Mouse (Mus musculus) lung, adult 18-20 months (tissue): ENCODE results near the gene Obp2b.
"Not testable (repeated sequence)": the region's sequence is repeated elsewhere in the genome, so short reads cannot be mapped to it uniquely, and the experiment has no call there.

Experiments used
- DNase-seq, 2 experiments: peaks; one replicate each; pipeline ENCODE4 v3.0.0; 2022; ENCODE audit warnings: mixed read lengths in 2 of 2

Obp2b gene

GRCm38 (mm10) chr2:25736709-25737108 lies at the start of gene Obp2b:
Gene Obp2b, plus strand, starts transcription at chr2:25737009.
- DNase-seq, result not testable (repeated sequence)

GRCm38 (mm10) chr2:25694605-25695004 lies 42.2 kb upstream of the Obp2b start:
- DNase-seq, result peak; percentile 41 to 57

- DNase-seq, result no peak
These were observed 39.9 kb upstream of the Obp2b start for GRCm38 (mm10) chr2:25696951-25697350.

GRCm38 (mm10) chr2:25698696-25699095 lies 38.1 kb upstream of the Obp2b start:
- DNase-seq, result no peak

- not testable (repeated sequence) for DNase-seq
These were observed 37.1 kb upstream of the Obp2b start, which contains the start of gene Obp2a for GRCm38 (mm10) chr2:25699743-25700142. Gene Obp2a, plus strand, starts transcription at chr2:25700043.

GRCm38 (mm10) chr2:25701001-25701400 lies 35.8 kb upstream of the Obp2b start:
- no peak for DNase-seq

- no peak for DNase-seq
These were observed 33.1 kb upstream of the Obp2b start for GRCm38 (mm10) chr2:25703706-25704105.

GRCm38 (mm10) chr2:25706643-25707481 lies 29.9 kb upstream of the Obp2b start, which contains the start of gene Bmyc:
Gene Bmyc, plus strand, starts transcription at chr2:25706739.
- peak; percentile 71 to 76 for DNase-seq

- peak in 1 of 2 experiments; percentile 12 for DNase-seq
These were observed 28.7 kb upstream of the Obp2b start for GRCm38 (mm10) chr2:25708121-25708520.

GRCm38 (mm10) chr2:25709056-25709455 lies 27.8 kb upstream of the Obp2b start:
- not testable (repeated sequence) for DNase-seq

GRCm38 (mm10) chr2:25709791-25710190 lies 27.0 kb upstream of the Obp2b start:
- not testable (repeated sequence) for DNase-seq

GRCm38 (mm10) chr2:25711641-25712040 lies 25.2 kb upstream of the Obp2b start:
- DNase-seq, result not testable (repeated sequence)

GRCm38 (mm10) chr2:25717222-25717621 lies 19.6 kb upstream of the Obp2b start:
- DNase-seq, result no peak

- no peak for DNase-seq
These were observed 3.4 kb upstream of the Obp2b start for GRCm38 (mm10) chr2:25733199-25733930.

GRCm38 (mm10) chr2:25741671-25742070 lies 4.9 kb downstream of the Obp2b start:
- DNase-seq, result no peak

GRCm38 (mm10) chr2:25754201-25754600 lies 17.4 kb downstream of the Obp2b start:
- no peak for DNase-seq

GRCm38 (mm10) chr2:25758064-25758625 lies 21.3 kb downstream of the Obp2b start:
- no peak for DNase-seq

- DNase-seq, result no peak
These were observed 28.5 kb downstream of the Obp2b start, which contains the start of gene Lcn3 for GRCm38 (mm10) chr2:25765269-25765668. Gene Lcn3, plus strand, starts transcription at chr2:25765569.

- DNase-seq, result no peak
These were observed 31.0 kb downstream of the Obp2b start for GRCm38 (mm10) chr2:25767764-25768163.

- no peak for DNase-seq
These were observed 36.7 kb downstream of the Obp2b start for GRCm38 (mm10) chr2:25773507-25773906.

GRCm38 (mm10) chr2:25774640-25775039 lies 37.8 kb downstream of the Obp2b start:
- no peak for DNase-seq

GRCm38 (mm10) chr2:25775991-25776390 lies 39.2 kb downstream of the Obp2b start:
- DNase-seq, result no peak

- DNase-seq, result no peak
These were observed 39.9 kb downstream of the Obp2b start, which contains the start of gene Lcn11 for GRCm38 (mm10) chr2:25776717-25777116. Gene Lcn11, plus strand, starts transcription at chr2:25777017.
